Mouse (Mus musculus) lung, embryonic 15.5 days (tissue): Measurements from ENCODE around the gene Zc3h12c. TPM values are rescaled to one million over a fixed set of nuclear protein-coding genes. Genes with fewer than 3 reads are reported as not detected.

Experiments used
- ATAC-seq: fragments of 200-750 bp; cut with Nextera tagmentation; 2 replicates; pipeline ENCODE4 v1.8.0; 2017; ENCODE audit warnings: moderate number of reproducible peaks, borderline replicate concordance; ENCODE audit not compliant: low FRiP score, low TSS enrichment; ENCODE audit errors: extremely low read depth
- H3K27ac ChIP-seq: fragments of 300-500 bp; sonication (generic); 2 replicates; pipeline ENCODE4 v1.5.1; 2015; ENCODE audit warnings: moderate library complexity, mild to moderate bottlenecking, inconsistent platforms
- H3K27me3 ChIP-seq: fragments of 300-500 bp; sonication (generic); 2 replicates; pipeline ENCODE4 v1.6.1; 2015; ENCODE audit warnings: inconsistent platforms
- H3K36me3 ChIP-seq: fragments of 300-500 bp; sonication (generic); 2 replicates; pipeline ENCODE4 v1.6.1; 2015; ENCODE audit warnings: inconsistent platforms
- H3K4me1 ChIP-seq: fragments of 300-500 bp; sonication (generic); 2 replicates; pipeline ENCODE4 v1.6.1; 2015; ENCODE audit warnings: inconsistent platforms
- H3K4me2 ChIP-seq: fragments of 300-500 bp; sonication (generic); 2 replicates; pipeline ENCODE4 v1.6.1; 2015; ENCODE audit warnings: inconsistent platforms, mild to moderate bottlenecking, moderate library complexity
- H3K4me3 ChIP-seq: fragments of 300-500 bp; sonication (generic); 2 replicates; pipeline ENCODE4 v1.5.1; 2015; ENCODE audit warnings: mild to moderate bottlenecking, inconsistent platforms
- H3K9ac ChIP-seq: fragments of 300-500 bp; sonication (generic); 2 replicates; pipeline ENCODE4 v1.6.1; 2015; ENCODE audit warnings: inconsistent platforms
- H3K9me3 ChIP-seq: fragments of 300-500 bp; sonication (generic); 2 replicates; pipeline ENCODE4 v1.6.1; 2016; ENCODE audit warnings: inconsistent platforms
- WGBS: fragments of 180-500 bp; shearing (Covaris S2); methylation state at CpG from one replicate; pipeline ENCODE4 v1.1.7; 2015; 5-methylcytosine and 5-hydroxymethylcytosine counted together
- polyA plus RNA-seq: library from polyadenylated mRNA; unstranded; fragments of >200 nt; fragmentation: Nextera tagmentation; extraction: Ambion mirVana; gene quantifications from 2 replicates; pipeline ENCODE4 v1.2.1, GENCODE M21; 2015

Zc3h12c gene
- polyA plus RNA-seq, 1 experiment from 2014 or later = 2.9 TPM

DNA sequence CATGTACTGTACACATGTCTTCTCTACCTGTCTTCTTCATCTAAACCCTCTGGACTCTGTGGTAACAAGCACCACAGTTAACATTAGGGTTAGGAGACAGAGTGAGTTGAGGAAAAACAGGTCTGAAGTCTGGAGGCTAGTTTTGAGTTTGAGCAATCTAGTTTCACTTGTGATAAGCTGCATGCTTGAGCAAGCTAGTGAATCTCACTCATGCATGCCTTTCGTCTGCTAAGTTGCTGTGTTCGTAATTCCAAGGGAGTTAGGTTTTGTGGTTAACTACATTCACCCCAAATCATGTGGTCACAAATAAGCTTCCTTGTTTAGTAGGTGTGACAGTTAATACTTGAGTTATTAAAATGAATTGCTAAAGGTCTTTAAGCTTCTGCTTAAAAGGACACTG lies 13.0 kb upstream of the Zc3h12c start:
- Histone ChIP-seq H3K36me3 (no peaks in the 10 kb centered on the region), H3K4me2 (no peak overlapping the region), H3K9me3 (no peaks in the 10 kb centered on the region)

DNA sequence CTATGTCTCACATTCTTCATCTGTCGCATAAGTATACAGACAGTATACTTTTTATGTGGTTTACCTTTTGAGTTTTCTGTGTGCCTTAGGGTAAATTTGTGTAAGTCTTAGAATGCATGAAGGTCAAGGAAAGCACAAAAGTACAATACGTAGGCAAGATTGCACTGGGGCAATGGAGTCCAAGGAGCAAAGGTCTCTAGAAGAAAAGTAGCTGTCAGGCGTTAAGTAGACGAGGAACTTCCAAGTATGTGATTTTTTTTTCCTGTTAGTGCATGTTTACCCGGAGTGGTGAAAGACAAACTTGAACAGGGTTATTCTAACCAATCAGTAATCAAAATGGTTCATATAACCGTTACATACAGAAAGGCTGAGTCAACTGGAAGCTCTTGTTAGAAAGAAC lies 12.5 kb upstream of the Zc3h12c start:
- 72% methylated on average over 6 of the region's 6 CpGs for WGBS
- Histone ChIP-seq H3K9me3 (no peaks in the 10 kb centered on the region), H3K4me1 (no peaks in the 10 kb centered on the region), H3K27ac (no peak overlapping the region), H3K4me3 (no peak overlapping the region), H3K36me3 (no peaks in the 10 kb centered on the region), H3K4me2 (no peak overlapping the region), H3K27me3 (no peaks in the 10 kb centered on the region), H3K9ac (no peak overlapping the region)
- no peak for ATAC-seq

More for the DNA sequence above, 13.0 kb upstream of the Zc3h12c start:
- no peak overlapping the region for H3K27ac ChIP-seq
- no peaks in the 10 kb centered on the region for H3K4me1 ChIP-seq
- ATAC-seq = no peak
- H3K9ac ChIP-seq = no peak overlapping the region
- 77% methylated on average over 2 of the region's 2 CpGs for WGBS
- H3K27me3 ChIP-seq = no peaks in the 10 kb centered on the region
- H3K4me3 ChIP-seq = no peak overlapping the region

DNA sequence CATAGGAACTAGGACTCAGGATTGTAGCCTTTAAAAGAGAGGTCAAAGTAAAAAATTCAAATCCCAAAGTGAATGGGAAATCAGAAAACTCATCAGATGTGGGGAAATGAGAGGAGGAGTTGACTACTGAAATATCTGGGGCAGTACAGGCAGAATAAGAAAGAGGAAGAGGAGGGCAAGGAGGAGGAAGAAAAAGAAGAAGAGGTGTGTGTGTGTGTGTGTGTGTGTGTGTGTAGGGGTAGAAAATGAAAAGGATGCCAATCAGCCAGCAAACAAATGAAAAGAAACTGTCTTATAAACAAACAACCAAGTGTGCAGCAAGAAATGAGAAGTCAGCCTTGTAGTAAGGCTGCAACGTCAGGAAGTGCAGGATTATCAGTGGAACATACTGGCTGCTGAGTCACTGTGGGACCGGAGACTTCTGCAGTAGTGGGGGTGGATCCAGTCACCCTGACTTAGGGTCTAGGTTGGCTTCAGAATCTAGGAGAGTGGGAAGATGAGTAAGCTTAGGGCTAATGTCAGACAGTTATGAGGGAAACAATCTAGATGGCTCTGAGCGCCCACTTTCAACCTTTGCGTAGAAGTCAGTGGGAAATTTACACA lies 7.0 kb upstream of the Zc3h12c start:
- 70% methylated on average over 4 of the region's 4 CpGs for WGBS
- H3K4me2 ChIP-seq = no peak overlapping the region
- no peak overlapping the region for H3K27ac ChIP-seq
- H3K36me3 ChIP-seq = no peaks in the 10 kb centered on the region
- peaks cover 1% of the 10 kb centered on the region; the same call in 1 of the 2 replicates for H3K27me3 ChIP-seq
- no peaks in the 10 kb centered on the region for H3K9me3 ChIP-seq
- H3K4me3 ChIP-seq = no peak overlapping the region
- H3K4me1 ChIP-seq = no peaks in the 10 kb centered on the region
- no peak overlapping the region for H3K9ac ChIP-seq
- ATAC-seq = no peak

GRCm38 (mm10) chr9:52174671-52175111 lies 6.3 kb upstream of the Zc3h12c start:
- WGBS = 72% methylated on average over 4 of the region's 4 CpGs
- H3K4me1 ChIP-seq = no peaks in the 10 kb centered on the region

DNA sequence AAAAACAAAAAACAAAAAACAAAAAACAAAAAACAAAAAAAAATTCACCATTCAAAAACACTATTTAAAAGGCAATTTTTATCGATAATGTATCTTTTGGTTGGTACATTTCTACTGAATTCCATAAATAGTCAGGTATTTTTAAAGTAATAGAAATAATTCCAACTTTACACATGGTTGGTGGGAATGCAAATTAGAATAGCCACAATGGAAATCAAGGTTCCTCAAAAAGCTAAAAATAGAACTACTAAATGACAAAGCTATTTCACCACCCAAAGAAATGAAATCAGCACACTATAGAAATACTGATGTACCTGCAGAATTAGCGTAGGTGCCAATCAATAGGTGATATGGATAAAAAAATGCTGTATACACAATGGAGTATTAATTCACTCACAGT lies 5.6 kb upstream of the Zc3h12c start:
- no peaks in the 10 kb centered on the region for H3K9me3 ChIP-seq
- no peaks in the 10 kb centered on the region for H3K36me3 ChIP-seq
- no peak for ATAC-seq
- no peak overlapping the region for H3K9ac ChIP-seq
- peaks cover 4% of the 10 kb centered on the region for H3K4me1 ChIP-seq
- H3K4me2 ChIP-seq = no peak overlapping the region
- H3K27ac ChIP-seq = no peak overlapping the region
- H3K4me3 ChIP-seq = no peak overlapping the region
- 92% methylated on average over 2 of the region's 2 CpGs for WGBS
- H3K27me3 ChIP-seq = peaks cover 11% of the 10 kb centered on the region; the same call in 1 of the 2 replicates

More at GRCm38 (mm10) chr9:52174671-52175111, 6.3 kb upstream of the Zc3h12c start:
- H3K27me3 ChIP-seq = peaks cover 6% of the 10 kb centered on the region; the same call in 1 of the 2 replicates
- no peak overlapping the region for H3K4me2 ChIP-seq
- ATAC-seq = no peak
- H3K36me3 ChIP-seq = no peaks in the 10 kb centered on the region
- no peak overlapping the region for H3K9ac ChIP-seq
- H3K4me3 ChIP-seq = no peak overlapping the region
- no peaks in the 10 kb centered on the region for H3K9me3 ChIP-seq
- no peak overlapping the region for H3K27ac ChIP-seq

GRCm38 (mm10) chr9:52172550-52172949 lies 4.2 kb upstream of the Zc3h12c start:
- WGBS = 38% methylated on average over 7 of the region's 7 CpGs
- H3K4me2 ChIP-seq = no peak overlapping the region
- H3K9me3 ChIP-seq = no peaks in the 10 kb centered on the region
- no peak overlapping the region for H3K9ac ChIP-seq
- no peak for ATAC-seq
- H3K27me3 ChIP-seq = peaks cover 11% of the 10 kb centered on the region; the same call in 1 of the 2 replicates
- H3K27ac ChIP-seq = no peak overlapping the region
- peaks cover 6% of the 10 kb centered on the region for H3K4me1 ChIP-seq
- no peaks in the 10 kb centered on the region for H3K36me3 ChIP-seq
- no peak overlapping the region for H3K4me3 ChIP-seq

DNA sequence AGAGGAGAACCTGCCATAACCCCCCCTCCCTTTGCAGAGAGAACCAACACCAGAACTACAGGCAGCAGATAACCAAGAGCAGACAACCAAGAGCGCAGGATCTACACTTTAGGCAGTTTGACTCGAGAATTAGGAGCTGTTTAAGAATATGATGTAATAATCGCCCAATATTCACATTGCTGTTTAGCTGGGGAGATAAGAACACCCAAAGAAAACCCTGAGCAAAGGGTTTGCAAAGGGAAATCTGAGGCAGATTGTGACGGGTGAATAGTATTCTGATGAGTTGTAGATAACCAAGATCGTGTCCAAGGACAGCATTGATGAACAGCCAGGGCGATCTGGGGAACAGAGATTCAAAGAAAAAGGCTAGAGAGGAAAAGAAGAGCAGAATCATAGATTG lies 2.3 kb upstream of the Zc3h12c start:
- no peak overlapping the region for H3K27ac ChIP-seq
- no peak for ATAC-seq

DNA sequence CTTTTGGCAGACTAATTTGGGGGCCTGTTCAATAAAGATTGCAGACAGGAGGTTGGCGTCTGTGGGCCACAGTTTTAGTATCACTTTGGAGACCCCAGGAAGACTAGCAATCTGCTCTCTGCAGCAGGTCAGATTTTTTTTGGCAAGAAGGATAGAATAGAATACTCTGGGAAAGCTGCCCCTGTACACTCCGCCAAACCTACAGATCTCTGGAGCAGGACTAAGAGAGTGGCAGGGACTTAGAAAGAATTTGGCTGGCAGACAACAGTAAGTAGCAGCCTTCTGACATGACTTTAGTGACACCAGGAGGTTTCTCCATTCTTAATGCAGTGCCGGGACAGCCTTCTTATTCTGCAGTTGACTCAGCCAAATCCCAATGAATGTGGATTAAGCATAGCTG lies 1.8 kb upstream of the Zc3h12c start:
- Histone ChIP-seq H3K4me3 (no peak overlapping the region), H3K27me3 (peaks cover 11% of the 10 kb centered on the region; the same call in 1 of the 2 replicates), H3K27ac (no peak overlapping the region), H3K9me3 (no peaks in the 10 kb centered on the region), H3K36me3 (no peaks in the 10 kb centered on the region), H3K4me2 (no peak overlapping the region), H3K9ac (no peak overlapping the region), H3K4me1 (peaks cover 20% of the 10 kb centered on the region)
- 71% methylated on average over 3 of the region's 3 CpGs for WGBS
- ATAC-seq = no peak

More for the DNA sequence above, 2.3 kb upstream of the Zc3h12c start:
- WGBS = 73% methylated on average over 6 of the region's 6 CpGs
- Histone ChIP-seq H3K36me3 (no peaks in the 10 kb centered on the region), H3K4me3 (no peak overlapping the region), H3K27me3 (peaks cover 11% of the 10 kb centered on the region; the same call in 1 of the 2 replicates), H3K9ac (no peak overlapping the region), H3K4me1 (peaks cover 20% of the 10 kb centered on the region), H3K4me2 (no peak overlapping the region), H3K9me3 (no peaks in the 10 kb centered on the region)

DNA sequence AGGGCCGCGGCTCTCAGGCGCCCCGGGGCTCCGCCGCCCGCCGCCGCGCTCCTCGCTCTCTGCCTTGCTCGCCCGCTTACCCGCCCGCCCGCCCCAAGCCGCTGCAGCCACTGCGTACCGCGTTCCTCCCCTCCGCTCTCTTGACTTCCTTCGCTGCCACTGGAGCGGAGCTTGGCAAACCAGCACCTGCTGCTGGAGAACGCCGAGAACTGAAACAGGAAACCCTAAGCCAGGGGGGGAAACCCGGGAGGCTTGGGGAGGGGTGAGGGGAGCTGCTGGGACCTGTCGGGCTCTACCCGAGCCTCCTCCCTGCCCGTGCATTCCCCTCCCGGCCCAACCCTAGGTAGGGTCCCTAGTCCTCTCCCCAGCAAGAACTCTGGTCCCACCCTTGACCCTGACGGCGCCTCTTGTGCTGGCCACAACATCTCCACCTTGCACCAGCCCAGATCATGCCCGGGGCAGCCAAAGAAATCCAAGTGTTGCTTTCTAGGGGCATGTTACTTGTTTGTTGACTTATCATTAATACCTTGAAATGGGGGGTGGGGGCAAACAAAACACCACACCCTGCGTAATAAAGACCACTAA lies 406 bp upstream of the Zc3h12c start:
- Histone ChIP-seq H3K36me3 (no peaks in the 10 kb centered on the region), H3K4me3 (peak overlapping the region; percentile 95), H3K4me2 (peak overlapping the region; percentile 82), H3K9me3 (no peaks in the 10 kb centered on the region), H3K4me1 (peaks cover 20% of the 10 kb centered on the region), H3K9ac (peak overlapping the region; percentile 98), H3K27me3 (peaks cover 11% of the 10 kb centered on the region; the same call in 1 of the 2 replicates), H3K27ac (peak overlapping the region; percentile 94)
- ATAC-seq = peak; percentile 90
- WGBS = 2% methylated on average over 20 of the region's 34 CpGs

DNA sequence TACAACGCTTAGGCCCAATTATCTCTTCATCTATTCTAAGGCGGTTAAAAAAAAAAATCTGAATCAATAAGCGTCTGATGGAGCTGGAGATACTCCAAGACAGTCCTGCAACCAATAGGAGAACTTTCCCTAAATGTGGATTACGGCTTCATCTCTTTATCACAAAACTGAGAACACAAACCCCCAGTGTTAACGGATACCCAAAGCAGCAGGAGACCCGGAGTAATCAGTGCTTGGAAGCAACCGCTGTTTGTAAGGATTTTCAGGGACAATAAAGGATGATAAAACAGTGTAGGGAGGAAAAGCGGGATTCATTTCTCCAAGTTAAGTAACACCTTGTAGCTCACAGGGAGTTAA lies 888 bp downstream of the Zc3h12c start:
- H3K9ac ChIP-seq = peak overlapping the region; percentile 98
- no peak for ATAC-seq
- H3K4me3 ChIP-seq = peak overlapping the region; percentile 95
- H3K4me1 ChIP-seq = peaks cover 20% of the 10 kb centered on the region
- H3K9me3 ChIP-seq = no peaks in the 10 kb centered on the region
- peak overlapping the region; percentile 94 for H3K27ac ChIP-seq
- peaks cover 11% of the 10 kb centered on the region; the same call in 1 of the 2 replicates for H3K27me3 ChIP-seq
- no peaks in the 10 kb centered on the region for H3K36me3 ChIP-seq
- peak overlapping the region; percentile 82 for H3K4me2 ChIP-seq
- WGBS = 1% methylated on average over 8 of the region's 8 CpGs

- H3K36me3 ChIP-seq = no peaks in the 10 kb centered on the region
- WGBS = 12% methylated on average over 3 of the region's 3 CpGs
- H3K27ac ChIP-seq = no peak overlapping the region
- peaks cover 20% of the 10 kb centered on the region for H3K4me1 ChIP-seq
- peaks cover 11% of the 10 kb centered on the region; the same call in 1 of the 2 replicates for H3K27me3 ChIP-seq
- H3K9me3 ChIP-seq = no peaks in the 10 kb centered on the region
- peak overlapping the region; percentile 95 for H3K4me3 ChIP-seq
- H3K4me2 ChIP-seq = peak overlapping the region; percentile 82
- no peak overlapping the region; the same call in 1 of the 2 replicates for H3K9ac ChIP-seq
- ATAC-seq = no peak
Observed at GRCm38 (mm10) chr9:52167084-52167483, 1.3 kb downstream of the Zc3h12c start.

GRCm38 (mm10) chr9:52165706-52166090 lies 2.7 kb downstream of the Zc3h12c start:
- no peak overlapping the region for H3K4me3 ChIP-seq

More at GRCm38 (mm10) chr9:52165706-52166090, 2.7 kb downstream of the Zc3h12c start:
- WGBS = 81% methylated on average over 3 of the region's 3 CpGs
- no peak overlapping the region for H3K9ac ChIP-seq
- no peak overlapping the region for H3K4me2 ChIP-seq
- no peaks in the 10 kb centered on the region for H3K36me3 ChIP-seq
- H3K4me1 ChIP-seq = peaks cover 20% of the 10 kb centered on the region
- ATAC-seq = no peak
- H3K9me3 ChIP-seq = no peaks in the 10 kb centered on the region
- H3K27ac ChIP-seq = no peak overlapping the region
- H3K27me3 ChIP-seq = peaks cover 11% of the 10 kb centered on the region; the same call in 1 of the 2 replicates
